Mouse (Mus musculus): ENCODE results near the gene Meis3. TPM values are rescaled to one million over a fixed set of nuclear protein-coding genes. Genes with fewer than 3 reads are reported as not detected.

Meis3 gene
- total RNA-seq (2023), result 10 to 100 TPM; 17.0 to 21.1 TPM

GRCm38 (mm10) chr7:16174597-16175541, at the start of gene Meis3:
Meis3 (plus strand) TSS chr7:16175090.

GRCm38 (mm10) chr7:16129421-16129845, 45.5 kb upstream of the Meis3 start, which contains the start of gene Slc8a2:
Slc8a2 (plus strand) TSS chr7:16129826.

GRCm38 (mm10) chr7:16221582-16222272, 46.8 kb downstream of the Meis3 start, which contains the start of gene Dhx34:
Dhx34 (minus strand) TSS chr7:16222037.

Other genes starting within 250 kb of the Meis3 start
- gene Nop53, start 229.0 kb upstream of the Meis3 start, total RNA-seq (2023), result 100 to 1,000 TPM; 437 to 465 TPM
- gene Ehd2, start 207.5 kb upstream of the Meis3 start, total RNA-seq (2023), result 1 to 10 TPM; 7.5 to 8.2 TPM
- gene Bicra, start 127.2 kb upstream of the Meis3 start, total RNA-seq (2023), result 10 to 100 TPM; 75.2 to 82.1 TPM
- not detected for gene Zfp541, start 113.3 kb upstream of the Meis3 start, total RNA-seq (2023)
- 100 to 1,000 TPM; 266 to 309 TPM for gene Napa, start 76.6 kb upstream of the Meis3 start, total RNA-seq (2023)
- 10 to 100 TPM; 38.4 to 39.2 TPM for gene Kptn, start 55.2 kb upstream of the Meis3 start, total RNA-seq (2023)
- under 1 TPM; 0.09 to 0.18 TPM for gene Slc8a2, start 45.3 kb upstream of the Meis3 start, total RNA-seq (2023)
- 10 to 100 TPM; 49.7 to 55.6 TPM for gene Dhx34, start 46.9 kb downstream of the Meis3 start, total RNA-seq (2023)
- 1 to 10 TPM; 2.6 to 4.1 TPM for gene C5ar2, start 69.1 kb downstream of the Meis3 start, total RNA-seq (2023)
- under 1 TPM in 1 of 2 experiments, not detected in 1; 0.32 TPM for gene C5ar1, start 84.5 kb downstream of the Meis3 start, total RNA-seq (2023)
- gene Inafm1, start 98.5 kb downstream of the Meis3 start, total RNA-seq (2023), result 10 to 100 TPM; 28.1 to 30.6 TPM
- gene Ccdc9, start 111.7 kb downstream of the Meis3 start, total RNA-seq (2023), result 100 to 1,000 TPM; 323 to 369 TPM
- gene Bbc3, start 133.3 kb downstream of the Meis3 start, total RNA-seq (2023), result 1 to 10 TPM; 3.6 to 5.9 TPM
- gene Sae1, start 212.7 kb downstream of the Meis3 start, total RNA-seq (2023), result 10 to 100 TPM; 57.8 to 58.5 TPM
- 100 to 1,000 TPM in 1 of 2 experiments, 10 to 100 TPM in 1; 90.6 to 108 TPM for gene Zc3h4, start 225.8 kb downstream of the Meis3 start, total RNA-seq (2023)